Mouse (Mus musculus) limb, embryonic 12.5 days (tissue): ENCODE measurements at regions not wholly inside any gene's neighbourhood (a gene's known extent, or its start where the extent isn't known, plus 50 kb on each side); places are given as distances from the start of the nearest gene placed in this dataset.
"Not testable (repeated sequence)": the region's sequence is repeated elsewhere in the genome, so short reads cannot be mapped to it uniquely, and the experiment has no call there.

Experiments used
- ATAC-seq: fragments of 200-750 bp; cut with Nextera tagmentation; 2 replicates; pipeline ENCODE4 v1.8.0; 2017; ENCODE audit warnings: low read depth, moderate TSS enrichment; ENCODE audit not compliant: insufficient number of reproducible peaks, insufficient read depth, low FRiP score, low TSS enrichment
- H3K27ac ChIP-seq: fragments of 300-500 bp; sonication (generic); 2 replicates; pipeline ENCODE4 v1.5.1; 2016; ENCODE audit warnings: mild to moderate bottlenecking, moderate library complexity
- H3K27me3 ChIP-seq: fragments of 300-500 bp; sonication (generic); 2 replicates; pipeline ENCODE4 v1.6.1; 2016; ENCODE audit warnings: mild to moderate bottlenecking, moderate library complexity
- H3K36me3 ChIP-seq: fragments of 300-500 bp; sonication (generic); 2 replicates; pipeline ENCODE4 v1.6.1; 2016; ENCODE audit warnings: mild to moderate bottlenecking, moderate library complexity
- H3K4me1 ChIP-seq: fragments of 300-500 bp; sonication (generic); replicated peaks from 2 replicates; pipeline ENCODE4 v1.6.1; 2016
- H3K4me2 ChIP-seq: fragments of 300-500 bp; sonication (generic); 2 replicates; pipeline ENCODE4 v1.6.1; 2016; ENCODE audit warnings: mild to moderate bottlenecking, moderate library complexity
- H3K4me3 ChIP-seq: fragments of 300-500 bp; sonication (generic); replicated peaks from 2 replicates; pipeline ENCODE4 v1.5.1; 2016; ENCODE audit warnings: mild to moderate bottlenecking
- H3K9ac ChIP-seq: fragments of 300-500 bp; sonication (generic); replicated peaks from 2 replicates; pipeline ENCODE4 v1.6.1; 2016; ENCODE audit warnings: mild to moderate bottlenecking, moderate library complexity
- H3K9me3 ChIP-seq: fragments of 300-500 bp; sonication (generic); 2 replicates; pipeline ENCODE4 v1.6.1; 2016; ENCODE audit warnings: mild to moderate bottlenecking, moderate library complexity
- WGBS: fragments of 180-500 bp; shearing (Covaris S2); methylation state at CpG from one replicate; pipeline ENCODE4 v1.1.7; 2016; 5-methylcytosine and 5-hydroxymethylcytosine counted together

- H3K27me3 ChIP-seq = no peaks in the 10 kb centered on the region
- ATAC-seq = no peak
- no peak overlapping the region for H3K4me2 ChIP-seq
- H3K9ac ChIP-seq = no peak overlapping the region
- no peaks in the 10 kb centered on the region for H3K4me1 ChIP-seq
- H3K9me3 ChIP-seq = no peaks in the 10 kb centered on the region
- 90% methylated on average over 2 of the region's 2 CpGs for WGBS
- H3K36me3 ChIP-seq = no peaks in the 10 kb centered on the region
- H3K4me3 ChIP-seq = no peak overlapping the region
- no peak overlapping the region for H3K27ac ChIP-seq
These were observed 202.9 kb upstream of the Myo3a start for GRCm38 (mm10) chr2:22024438-22024837.

GRCm38 (mm10) chr2:22026794-22027193, 200.5 kb upstream of the Myo3a start:
- no peak for ATAC-seq
- H3K4me1 ChIP-seq = no peaks in the 10 kb centered on the region
- 84% methylated on average over 1 of the region's 1 CpGs for WGBS
- no peaks in the 10 kb centered on the region for H3K9me3 ChIP-seq
- no peak overlapping the region for H3K9ac ChIP-seq
- H3K36me3 ChIP-seq = no peaks in the 10 kb centered on the region
- H3K4me3 ChIP-seq = no peak overlapping the region
- no peak overlapping the region for H3K4me2 ChIP-seq
- no peak overlapping the region for H3K27ac ChIP-seq
- H3K27me3 ChIP-seq = no peaks in the 10 kb centered on the region

- no peaks in the 10 kb centered on the region for H3K9me3 ChIP-seq
- no peaks in the 10 kb centered on the region for H3K4me1 ChIP-seq
- 63% methylated on average over 1 of the region's 1 CpGs for WGBS
- H3K36me3 ChIP-seq = no peaks in the 10 kb centered on the region
- H3K4me3 ChIP-seq = no peak overlapping the region
- no peak overlapping the region for H3K4me2 ChIP-seq
- H3K27ac ChIP-seq = no peak overlapping the region
- no peaks in the 10 kb centered on the region for H3K27me3 ChIP-seq
- ATAC-seq = no peak
- H3K9ac ChIP-seq = no peak overlapping the region
These were observed 198.7 kb upstream of the Myo3a start for GRCm38 (mm10) chr2:22028569-22028968.

- Histone ChIP-seq H3K4me2 (no peak overlapping the region), H3K27me3 (no peaks in the 10 kb centered on the region), H3K4me1 (no peaks in the 10 kb centered on the region), H3K27ac (no peak overlapping the region), H3K36me3 (no peaks in the 10 kb centered on the region), H3K4me3 (no peak overlapping the region), H3K9ac (no peak overlapping the region), H3K9me3 (no peaks in the 10 kb centered on the region)
- WGBS = 65% methylated on average over 8 of the region's 8 CpGs
- no peak for ATAC-seq
These were observed 198.1 kb upstream of the Myo3a start for GRCm38 (mm10) chr2:22029022-22029803.

GRCm38 (mm10) chr2:22029804-22030194, 197.5 kb upstream of the Myo3a start:
- Histone ChIP-seq H3K36me3 (no peaks in the 10 kb centered on the region), H3K9ac (no peak overlapping the region), H3K9me3 (no peaks in the 10 kb centered on the region), H3K4me1 (no peaks in the 10 kb centered on the region), H3K27ac (no peak overlapping the region), H3K27me3 (no peaks in the 10 kb centered on the region), H3K4me3 (no peak overlapping the region), H3K4me2 (no peak overlapping the region)
- WGBS = 84% methylated on average over 5 of the region's 5 CpGs
- no peak for ATAC-seq

GRCm38 (mm10) chr2:22036841-22037240, 190.5 kb upstream of the Myo3a start:
- H3K9me3 ChIP-seq = no peaks in the 10 kb centered on the region
- no peak overlapping the region for H3K4me2 ChIP-seq
- H3K9ac ChIP-seq = no peak overlapping the region
- no peak overlapping the region for H3K4me3 ChIP-seq
- no peak overlapping the region for H3K27ac ChIP-seq
- H3K36me3 ChIP-seq = no peaks in the 10 kb centered on the region
- WGBS = 78% methylated on average over 2 of the region's 2 CpGs
- no peaks in the 10 kb centered on the region for H3K4me1 ChIP-seq
- ATAC-seq = no peak
- no peaks in the 10 kb centered on the region for H3K27me3 ChIP-seq

GRCm38 (mm10) chr2:22038780-22039179, 188.5 kb upstream of the Myo3a start:
- Histone ChIP-seq H3K27ac (no peak overlapping the region), H3K36me3 (no peaks in the 10 kb centered on the region), H3K27me3 (no peaks in the 10 kb centered on the region), H3K4me1 (no peaks in the 10 kb centered on the region), H3K4me2 (no peak overlapping the region), H3K4me3 (no peak overlapping the region), H3K9me3 (no peaks in the 10 kb centered on the region), H3K9ac (no peak overlapping the region)
- no peak for ATAC-seq
- 16% methylated on average over 2 of the region's 2 CpGs for WGBS

GRCm38 (mm10) chr2:22043937-22044336, 183.4 kb upstream of the Myo3a start:
- H3K27me3 ChIP-seq, H3K27ac ChIP-seq, H3K4me1 ChIP-seq, H3K9me3 ChIP-seq, H3K36me3 ChIP-seq, H3K4me2 ChIP-seq, ATAC-seq, H3K9ac ChIP-seq, H3K4me3 ChIP-seq: not testable (repeated sequence)
- WGBS = 70% methylated on average over 6 of the region's 6 CpGs

GRCm38 (mm10) chr2:22044949-22045348, 182.4 kb upstream of the Myo3a start:
- ATAC-seq = no peak
- no peak overlapping the region for H3K9ac ChIP-seq
- H3K4me3 ChIP-seq = no peak overlapping the region
- no peaks in the 10 kb centered on the region for H3K36me3 ChIP-seq
- no peaks in the 10 kb centered on the region for H3K4me1 ChIP-seq
- H3K9me3 ChIP-seq = no peaks in the 10 kb centered on the region
- no peaks in the 10 kb centered on the region for H3K27me3 ChIP-seq
- no peak overlapping the region for H3K27ac ChIP-seq
- 63% methylated on average over 2 of the region's 2 CpGs for WGBS
- no peak overlapping the region for H3K4me2 ChIP-seq

- Histone ChIP-seq H3K36me3 (no peaks in the 10 kb centered on the region), H3K4me2 (no peak overlapping the region), H3K27ac (no peak overlapping the region), H3K4me3 (no peak overlapping the region), H3K4me1 (no peaks in the 10 kb centered on the region), H3K9me3 (no peaks in the 10 kb centered on the region), H3K9ac (no peak overlapping the region), H3K27me3 (no peaks in the 10 kb centered on the region)
- ATAC-seq = no peak
- 81% methylated on average over 3 of the region's 3 CpGs for WGBS
These were observed 179.8 kb upstream of the Myo3a start for GRCm38 (mm10) chr2:22047465-22047864.

GRCm38 (mm10) chr2:22066535-22066934, 160.8 kb upstream of the Myo3a start:
- ATAC-seq = no peak
- WGBS = 89% methylated on average over 5 of the region's 5 CpGs
- H3K9ac ChIP-seq = no peak overlapping the region

GRCm38 (mm10) chr2:22096848-22097247, 130.5 kb upstream of the Myo3a start:
- Histone ChIP-seq H3K27ac (no peak overlapping the region), H3K9me3 (no peaks in the 10 kb centered on the region), H3K4me1 (no peaks in the 10 kb centered on the region), H3K4me3 (no peak overlapping the region), H3K4me2 (no peak overlapping the region), H3K27me3 (no peaks in the 10 kb centered on the region), H3K36me3 (no peaks in the 10 kb centered on the region), H3K9ac (no peak overlapping the region)
- no peak for ATAC-seq
- 86% methylated on average over 2 of the region's 2 CpGs for WGBS

More at GRCm38 (mm10) chr2:22066535-22066934, 160.8 kb upstream of the Myo3a start:
- no peaks in the 10 kb centered on the region for H3K27me3 ChIP-seq
- no peaks in the 10 kb centered on the region for H3K9me3 ChIP-seq
- H3K27ac ChIP-seq = no peak overlapping the region
- no peak overlapping the region for H3K4me3 ChIP-seq
- no peak overlapping the region for H3K4me2 ChIP-seq
- no peaks in the 10 kb centered on the region for H3K36me3 ChIP-seq
- no peaks in the 10 kb centered on the region for H3K4me1 ChIP-seq
